Comparison of ENCODE assay signal across 17 mouse cellular contexts in the genomic region with DNA sequence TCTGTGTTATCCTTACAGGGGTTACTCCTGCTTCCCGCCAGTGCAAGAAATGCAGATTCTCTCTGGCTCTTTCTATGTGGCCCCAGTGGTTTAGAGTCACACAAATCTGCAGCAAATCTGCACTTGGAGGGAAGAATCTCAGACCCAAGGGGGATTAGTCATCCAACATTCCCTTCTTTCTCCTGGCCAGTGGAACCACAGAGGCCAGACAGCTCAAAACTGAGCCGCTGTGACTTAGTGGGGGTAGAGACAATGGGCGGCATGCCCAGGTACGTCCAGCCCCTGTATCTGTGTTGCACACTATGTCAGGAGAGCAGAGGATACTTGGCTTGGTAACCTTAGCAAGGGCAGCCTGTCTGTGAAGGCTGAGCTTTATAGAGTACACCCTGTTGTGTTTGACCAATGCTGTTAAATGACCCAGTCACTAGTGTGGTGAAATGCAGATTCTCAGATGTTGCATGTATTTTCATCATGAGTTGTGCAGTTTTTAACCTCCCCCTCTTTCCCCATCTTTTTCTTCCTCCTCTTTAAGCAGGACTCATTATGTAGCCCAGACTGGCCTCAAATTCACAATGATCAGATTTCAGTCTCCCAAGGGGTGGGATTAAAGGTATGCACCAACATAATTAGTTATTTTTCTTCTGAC.
"Had no signal": no experiment of that assay in that cellular context is flagged by ENCODE, and none has a peak within 500 bp of the region (broad histone marks: within the 10 kb centered on the region; RNA-seq: fewer than 3 reads in every experiment).

No protein-coding gene starts in this region.

- H3K4me3 ChIP-seq: layer of hippocampus, adult 2 months; liver, embryonic 13.5 days; midbrain, embryonic 12.5 days had no signal

- H3K9me3 ChIP-seq: liver, embryonic 13.5 days; midbrain, embryonic 12.5 days had no signal

- H3K4me1 ChIP-seq: liver, embryonic 13.5 days had no signal

- DNase-seq: kidney, adult 2 months; kidney, postnatal 25 days; layer of hippocampus, adult 9-11 months; liver, embryonic 13.5 days; lung, adult 2 months; lung, postnatal 14 days; lung, postnatal 4 days; right cerebral cortex, adult 18-20 months; right cerebral cortex, postnatal 14 days; right cerebral cortex, postnatal 4 days; thymus, adult 2 months; thymus, postnatal 14 days had no signal

- ATAC-seq: midbrain, embryonic 16.5 days had no signal

- H3K27me3 ChIP-seq: liver, embryonic 13.5 days; midbrain, embryonic 12.5 days had no signal

- H3K4me2 ChIP-seq: liver, embryonic 13.5 days; midbrain, embryonic 12.5 days had no signal

- H3K36me3 ChIP-seq: liver, embryonic 13.5 days; midbrain, embryonic 12.5 days had no signal

- H3K27ac ChIP-seq: kidney, postnatal 0 days; layer of hippocampus, adult 2 months; liver, embryonic 13.5 days; midbrain, embryonic 12.5 days; stomach, postnatal 0 days had no signal

- H3K9ac ChIP-seq: liver, embryonic 13.5 days; midbrain, embryonic 12.5 days had no signal
